Mouse (Mus musculus): ENCODE measurements at regions not wholly inside any gene's neighbourhood (a gene's known extent, or its start where the extent isn't known, plus 50 kb on each side); places are given as distances from the start of the nearest gene placed in this dataset.

- WGBS (ENCODE audit: insufficient replicate concordance) = 88% methylated on average over 5 of the region's 5 CpGs
- H3K4me2 ChIP-seq = no peak overlapping the region
- H3K36me3 ChIP-seq = no peaks in the 10 kb centered on the region
- ATAC-seq = no peak
- H3K27me3 ChIP-seq (replicated peaks) = no peaks in the 10 kb centered on the region; the same call in 1 of the 2 replicates
- H3K9me3 ChIP-seq (replicated peaks) = no peaks in the 10 kb centered on the region
- H3K4me3 ChIP-seq = no peak overlapping the region
- H3K9ac ChIP-seq = no peak overlapping the region
- peaks cover 14% of the 10 kb centered on the region for H3K4me1 ChIP-seq
- H3K27ac ChIP-seq = no peak overlapping the region
These were observed 142.1 kb downstream of the Pik3r1 start for GRCm38 (mm10) chr13:101625922-101626321.

GRCm38 (mm10) chr13:101624179-101624581, 143.8 kb downstream of the Pik3r1 start:
- H3K27ac ChIP-seq = no peak overlapping the region
- no peaks in the 10 kb centered on the region for H3K36me3 ChIP-seq
- H3K9ac ChIP-seq = no peak overlapping the region
- H3K27me3 ChIP-seq (replicated peaks) = no peaks in the 10 kb centered on the region; the same call in 1 of the 2 replicates
- WGBS (ENCODE audit: insufficient replicate concordance) = 33% methylated on average over 5 of the region's 5 CpGs
- no peak overlapping the region for H3K4me3 ChIP-seq
- no peak overlapping the region for H3K4me2 ChIP-seq
- ATAC-seq = no peak
- no peaks in the 10 kb centered on the region for H3K9me3 ChIP-seq (replicated peaks)
- peaks cover 14% of the 10 kb centered on the region for H3K4me1 ChIP-seq

- Histone ChIP-seq H3K4me3 (no peak overlapping the region), H3K4me1 (peaks cover 14% of the 10 kb centered on the region), H3K4me2 (no peak overlapping the region), H3K27me3 (replicated peaks) (no peaks in the 10 kb centered on the region; the same call in 1 of the 2 replicates), H3K9ac (no peak overlapping the region), H3K36me3 (no peaks in the 10 kb centered on the region), H3K27ac (no peak overlapping the region), H3K9me3 (replicated peaks) (no peaks in the 10 kb centered on the region)
- WGBS (ENCODE audit: insufficient replicate concordance) = 84% methylated on average over 2 of the region's 2 CpGs
- ATAC-seq = no peak
These were observed 145.4 kb downstream of the Pik3r1 start for GRCm38 (mm10) chr13:101622649-101623048.

DNA sequence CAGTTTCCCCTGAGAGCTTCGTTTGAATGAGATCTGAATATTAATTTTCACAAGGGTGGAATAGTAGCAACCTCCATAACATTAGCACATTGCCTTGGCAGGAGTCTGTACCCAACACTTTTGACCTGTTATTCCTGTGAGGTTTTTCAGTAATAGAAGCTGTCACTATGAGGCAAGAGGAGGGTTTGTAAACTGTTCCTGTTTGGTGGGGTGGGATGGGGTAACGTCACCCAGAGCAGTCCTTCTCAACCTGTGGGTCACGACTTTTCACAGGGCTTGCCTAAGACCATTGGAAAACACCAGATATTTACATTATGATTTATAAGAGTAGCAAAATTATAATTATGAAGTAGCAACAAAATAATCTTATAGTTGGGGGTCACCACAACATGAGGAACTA, 147.4 kb downstream of the Pik3r1 start:
- Histone ChIP-seq H3K9ac (no peak overlapping the region), H3K4me2 (no peak overlapping the region), H3K4me3 (no peak overlapping the region), H3K4me1 (no peaks in the 10 kb centered on the region), H3K27ac (no peak overlapping the region), H3K36me3 (no peaks in the 10 kb centered on the region), H3K27me3 (replicated peaks) (no peaks in the 10 kb centered on the region; the same call in 1 of the 2 replicates), H3K9me3 (replicated peaks) (no peaks in the 10 kb centered on the region)
- 56% methylated on average over 3 of the region's 3 CpGs for whole genome bisulfite sequencing (ENCODE audit: insufficient replicate concordance)
- no peak for ATAC-seq

- H3K27me3 ChIP-seq (replicated peaks) = no peaks in the 10 kb centered on the region; the same call in 1 of the 2 replicates
- ATAC-seq = no peak
- H3K36me3 ChIP-seq = no peaks in the 10 kb centered on the region
- no peak overlapping the region for H3K4me2 ChIP-seq
- no peak overlapping the region for H3K27ac ChIP-seq
- peaks cover 5% of the 10 kb centered on the region for H3K4me1 ChIP-seq
- 83% methylated on average over 1 of the region's 1 CpGs for WGBS (ENCODE audit: insufficient replicate concordance)
- no peak overlapping the region for H3K9ac ChIP-seq
- no peaks in the 10 kb centered on the region for H3K9me3 ChIP-seq (replicated peaks)
- no peak overlapping the region for H3K4me3 ChIP-seq
These were observed 148.9 kb downstream of the Pik3r1 start for GRCm38 (mm10) chr13:101619154-101619553.

DNA sequence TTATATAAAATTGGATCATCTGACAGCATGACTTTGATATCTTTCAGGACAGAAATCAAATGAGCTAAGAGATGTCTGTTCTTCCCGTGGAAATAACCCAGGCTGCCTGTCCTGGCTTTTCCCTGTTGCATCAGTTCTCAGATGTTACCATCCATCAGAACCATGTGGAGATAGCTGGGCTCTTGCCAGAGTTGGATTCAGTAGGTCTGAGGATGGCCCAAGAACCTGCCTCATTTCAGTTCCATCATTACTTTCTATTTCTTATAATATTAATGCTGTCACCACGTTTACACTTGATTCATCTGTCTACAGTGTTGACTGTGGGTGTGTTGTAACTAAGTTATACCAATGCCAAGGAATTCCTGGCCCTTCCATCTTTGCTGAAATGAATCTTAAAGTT, 155.2 kb downstream of the Pik3r1 start:
- H3K4me3 ChIP-seq = no peak overlapping the region
- WGBS (ENCODE audit: insufficient replicate concordance) = 64% methylated on average over 2 of the region's 2 CpGs
- peak overlapping the region; percentile 93; the same call in 1 of the 2 replicates for H3K27ac ChIP-seq
- H3K9me3 ChIP-seq (replicated peaks) = no peaks in the 10 kb centered on the region
- no peak for ATAC-seq
- H3K9ac ChIP-seq = no peak overlapping the region
- H3K4me2 ChIP-seq = no peak overlapping the region
- H3K4me1 ChIP-seq = peaks cover 65% of the 10 kb centered on the region
- H3K27me3 ChIP-seq (replicated peaks) = no peaks in the 10 kb centered on the region
- H3K36me3 ChIP-seq = no peaks in the 10 kb centered on the region

DNA sequence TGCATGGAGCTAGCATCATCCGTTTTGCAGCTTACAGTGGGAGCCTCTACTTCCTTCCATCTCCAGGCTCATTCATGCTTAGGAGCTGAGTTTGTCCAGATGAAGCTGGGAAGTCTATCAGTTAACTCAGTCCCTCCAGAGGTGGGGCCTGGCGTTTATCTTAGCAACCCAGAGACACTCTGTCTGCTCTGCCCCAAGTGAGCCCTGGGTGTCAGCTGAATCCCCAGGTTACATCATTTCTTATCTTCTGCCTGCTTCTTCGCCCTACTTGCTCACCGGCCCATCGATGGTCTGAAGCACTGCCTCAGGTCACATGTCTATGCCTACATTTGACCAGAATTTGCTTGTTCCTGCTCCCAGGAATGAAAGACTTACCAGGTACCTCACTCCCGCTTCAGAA, 156.3 kb downstream of the Pik3r1 start:
- H3K27me3 ChIP-seq (replicated peaks) = no peaks in the 10 kb centered on the region
- peak overlapping the region; percentile 93 for H3K27ac ChIP-seq
- ATAC-seq = peak; percentile 99
- H3K4me2 ChIP-seq = peak overlapping the region; percentile 57
- H3K4me3 ChIP-seq = no peak overlapping the region; the same call in 1 of the 2 replicates
- H3K9ac ChIP-seq = peak overlapping the region; percentile 61
- H3K9me3 ChIP-seq (replicated peaks) = no peaks in the 10 kb centered on the region
- no peaks in the 10 kb centered on the region for H3K36me3 ChIP-seq
- WGBS (ENCODE audit: insufficient replicate concordance) = 30% methylated on average over 6 of the region's 6 CpGs
- peaks cover 65% of the 10 kb centered on the region for H3K4me1 ChIP-seq

DNA sequence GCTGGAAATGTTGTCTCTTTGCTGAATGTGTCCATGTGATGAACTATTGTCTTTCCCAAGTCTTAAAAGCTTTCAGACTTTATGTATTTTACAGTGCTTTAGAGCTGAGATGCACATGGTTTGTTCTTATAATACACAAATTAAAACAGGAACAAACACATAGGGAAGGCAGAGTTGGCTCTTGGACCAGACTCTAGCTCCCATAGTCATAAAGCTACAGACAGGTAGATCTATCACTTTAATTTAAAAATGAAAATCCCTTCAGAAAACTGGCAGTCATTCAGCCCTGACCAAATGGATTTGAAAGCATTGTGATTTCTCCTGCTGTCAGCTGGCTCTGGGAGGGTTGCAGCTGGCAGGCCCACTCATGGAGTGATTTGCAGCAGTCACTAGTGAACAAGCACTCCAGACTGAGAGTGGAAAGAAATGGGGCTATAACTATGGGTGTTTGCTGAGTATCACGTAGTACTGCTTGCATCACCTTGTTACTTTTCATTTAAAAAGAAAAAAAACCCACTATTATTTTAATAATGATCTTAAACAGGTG, 161.8 kb downstream of the Pik3r1 start:
- ATAC-seq = no peak
- Histone ChIP-seq H3K27me3 (replicated peaks) (no peaks in the 10 kb centered on the region), H3K9me3 (replicated peaks) (no peaks in the 10 kb centered on the region), H3K4me1 (peaks cover 41% of the 10 kb centered on the region), H3K36me3 (no peaks in the 10 kb centered on the region), H3K9ac (no peak overlapping the region), H3K27ac (no peak overlapping the region), H3K4me3 (no peak overlapping the region), H3K4me2 (no peak overlapping the region)
- 73% methylated on average over 1 of the region's 1 CpGs for WGBS (ENCODE audit: insufficient replicate concordance)

- no peaks in the 10 kb centered on the region for H3K9me3 ChIP-seq (replicated peaks)
- no peak for ATAC-seq
- H3K9ac ChIP-seq = no peak overlapping the region
- WGBS (ENCODE audit: insufficient replicate concordance) = 77% methylated on average over 4 of the region's 4 CpGs
- H3K27ac ChIP-seq = no peak overlapping the region
- H3K4me1 ChIP-seq = peaks cover 36% of the 10 kb centered on the region
- H3K4me3 ChIP-seq = no peak overlapping the region
- H3K4me2 ChIP-seq = no peak overlapping the region
- no peaks in the 10 kb centered on the region for H3K27me3 ChIP-seq (replicated peaks)
- no peaks in the 10 kb centered on the region for H3K36me3 ChIP-seq
These were observed 162.3 kb downstream of the Pik3r1 start for GRCm38 (mm10) chr13:101605685-101606084.

DNA sequence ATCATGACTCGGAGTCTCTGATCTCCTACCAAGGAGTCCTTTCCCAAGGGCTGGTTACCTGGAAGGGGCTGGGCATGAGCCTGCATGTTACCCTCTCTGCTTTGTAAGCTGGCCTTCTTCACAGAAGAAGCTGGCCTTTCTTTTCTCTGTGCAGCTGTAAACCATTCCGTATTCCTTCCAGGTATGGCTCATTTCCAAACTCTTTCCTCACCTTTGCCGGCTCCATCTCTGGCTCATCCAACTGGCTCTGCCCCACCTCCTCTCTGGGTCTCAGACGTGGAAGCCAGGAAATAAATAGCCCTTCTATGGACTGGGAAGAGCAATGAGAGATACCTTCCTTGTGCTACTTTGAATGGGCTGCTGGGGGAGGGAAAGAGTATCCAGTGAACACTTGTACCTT, 163.0 kb downstream of the Pik3r1 start:
- ATAC-seq = no peak
- no peaks in the 10 kb centered on the region for H3K9me3 ChIP-seq (replicated peaks)
- 0 out of 2 replicates have a peak overlapping the region, but pooled peaks have one; percentile 5 for H3K9ac ChIP-seq
- H3K4me1 ChIP-seq = peaks cover 29% of the 10 kb centered on the region
- no peaks in the 10 kb centered on the region for H3K27me3 ChIP-seq (replicated peaks)
- no peaks in the 10 kb centered on the region for H3K36me3 ChIP-seq
- 71% methylated on average over 4 of the region's 4 CpGs for WGBS (ENCODE audit: insufficient replicate concordance)
- no peak overlapping the region for H3K27ac ChIP-seq
- H3K4me3 ChIP-seq = no peak overlapping the region
- H3K4me2 ChIP-seq = no peak overlapping the region

- Histone ChIP-seq H3K27me3 (replicated peaks) (0 out of 2 replicates have a peak, but pooled peaks cover 9% of the 10 kb centered on the region), H3K9ac (no peak overlapping the region), H3K4me1 (no peaks in the 10 kb centered on the region), H3K4me3 (no peak overlapping the region), H3K36me3 (no peaks in the 10 kb centered on the region), H3K4me2 (no peak overlapping the region), H3K27ac (no peak overlapping the region), H3K9me3 (replicated peaks) (no peaks in the 10 kb centered on the region)
- ATAC-seq = no peak
- 74% methylated on average over 7 of the region's 7 CpGs for WGBS (ENCODE audit: insufficient replicate concordance)
These were observed 169.9 kb downstream of the Pik3r1 start for GRCm38 (mm10) chr13:101598126-101598485.

DNA sequence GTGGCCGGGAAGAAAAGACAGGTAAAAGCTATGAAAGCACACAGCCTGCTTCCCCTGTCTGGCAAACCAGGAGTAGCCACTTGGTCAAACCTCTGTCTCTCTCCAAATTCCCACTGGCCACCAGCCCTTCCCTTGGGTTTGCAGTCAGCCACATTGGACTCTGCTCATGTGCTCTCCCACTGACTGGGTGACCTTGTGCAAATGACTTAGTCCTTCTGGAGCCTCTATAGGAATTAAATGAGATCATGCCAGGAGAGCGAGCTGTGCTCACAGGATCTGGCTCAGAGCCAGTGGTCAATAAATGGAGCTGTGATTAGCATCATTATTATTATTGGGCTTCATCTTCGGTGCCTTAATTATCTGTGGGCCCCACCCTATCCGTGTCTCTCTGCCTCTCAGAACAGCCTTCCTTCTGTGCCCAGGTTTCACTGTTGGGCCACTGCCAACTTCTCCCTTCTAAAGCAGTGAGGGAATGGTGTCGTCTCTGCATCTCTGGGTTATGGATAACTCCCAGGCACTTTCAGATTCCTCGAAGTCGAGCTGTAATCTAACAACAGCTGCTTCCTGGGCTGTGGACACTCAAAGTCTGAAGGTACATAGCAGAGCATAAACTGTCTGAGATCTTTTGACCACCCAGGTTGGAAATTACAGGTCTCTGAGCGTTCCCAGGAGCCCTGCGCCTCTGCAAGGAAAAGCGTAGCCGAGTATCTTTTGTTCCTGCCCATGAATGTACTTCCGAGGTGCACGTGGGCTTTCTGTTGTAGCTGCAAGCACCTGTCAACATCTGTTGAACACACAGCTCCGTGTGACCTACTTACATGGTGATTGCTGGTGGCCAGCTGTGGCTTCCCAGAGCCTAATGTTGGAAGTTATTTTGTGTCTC, 170.5 kb downstream of the Pik3r1 start:
- Histone ChIP-seq H3K4me1 (no peaks in the 10 kb centered on the region), H3K9ac (no peak overlapping the region), H3K36me3 (no peaks in the 10 kb centered on the region), H3K9me3 (replicated peaks) (no peaks in the 10 kb centered on the region), H3K27ac (no peak overlapping the region), H3K27me3 (replicated peaks) (0 out of 2 replicates have a peak, but pooled peaks cover 9% of the 10 kb centered on the region), H3K4me3 (no peak overlapping the region), H3K4me2 (no peak overlapping the region)
- ATAC-seq = no peak
- WGBS (ENCODE audit: insufficient replicate concordance) = 71% methylated on average over 14 of the region's 14 CpGs
